Mouse (Mus musculus) CH12.LX (cell line): Measurements from ENCODE around the gene Tmem39b.

Experiments used
- CTCF ChIP-seq, 2 experiments: IDR thresholded peaks in 1 of 2; conservative IDR thresholded peaks in 1 of 2; 2 replicates each; pipeline ENCODE4 v1.5.1; 2011 to 2012; ENCODE audit warnings: low read depth in 2 of 2, low read length in 2 of 2, improper control_type of control experiment in 1 of 2, inconsistent platforms in 1 of 2, mild to moderate bottlenecking in 1 of 2, moderate library complexity in 1 of 2
- E2F4 ChIP-seq: IDR thresholded peaks from 2 replicates; pipeline ENCODE4 v1.6.1; 2011; ENCODE audit warnings: low read depth, low read length, improper control_type of control experiment; ENCODE audit not compliant: insufficient replicate concordance
- ETS1 ChIP-seq: conservative IDR thresholded peaks from 2 replicates; pipeline ENCODE4 v1.6.1; 2012; ENCODE audit warnings: low read depth, mild to moderate bottlenecking, inconsistent platforms, low read length, improper control_type of control experiment, moderate library complexity
- MEF2A ChIP-seq: IDR thresholded peaks from 2 replicates; pipeline ENCODE4 v1.6.1; 2014; ENCODE audit warnings: low read depth, mild to moderate bottlenecking, inconsistent platforms, low read length, improper control_type of control experiment, borderline replicate concordance
- POLR2A ChIP-seq: IDR thresholded peaks from 2 replicates; pipeline ENCODE4 v1.6.1; 2011; ENCODE audit warnings: low read depth, mild to moderate bottlenecking, improper control_type of control experiment, low read length
- USF1 ChIP-seq: IDR thresholded peaks from 2 replicates; pipeline ENCODE4 v1.6.1; 2014; ENCODE audit warnings: low read depth, mild to moderate bottlenecking, inconsistent platforms, low read length, improper control_type of control experiment
- ZC3H11A ChIP-seq: IDR thresholded peaks from 2 replicates; pipeline ENCODE4 v1.6.1; 2012; ENCODE audit warnings: low read depth, mild to moderate bottlenecking, inconsistent platforms, low read length, improper control_type of control experiment

DNA sequence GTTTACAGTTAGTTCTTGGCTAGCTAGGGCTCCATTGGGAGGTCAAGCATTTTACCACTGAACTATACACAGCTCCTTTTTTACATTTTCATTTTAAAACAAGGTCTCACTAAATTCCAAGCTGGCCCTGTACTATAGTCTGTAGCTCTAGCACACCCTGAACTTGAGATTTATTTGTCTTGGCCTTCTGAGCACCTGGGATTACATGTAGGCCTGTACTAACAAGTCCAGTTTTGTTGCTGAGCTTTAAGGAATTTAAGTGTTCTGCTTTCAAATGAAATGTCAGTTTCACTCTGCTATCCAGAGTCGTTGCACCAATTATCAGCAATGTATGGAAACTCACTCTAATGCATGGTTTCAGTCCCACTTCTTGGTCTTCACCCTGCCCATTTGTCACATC is 39.5 kb upstream of the Tmem39b start:
- no peak for TF ChIP-seq ZC3H11A
- no peak for TF ChIP-seq POLR2A
- TF ChIP-seq E2F4: no peak
- TF ChIP-seq CTCF (conservative IDR thresholded peaks at IDR 0.05 in 1 of 2, IDR thresholded peaks at IDR 0.05 in 1 of 2; ENCODE audit: low read depth in 2 of 2, low read length in 2 of 2): no peak
- TF ChIP-seq USF1: no peak
- no peak for TF ChIP-seq ETS1
- no peak for TF ChIP-seq MEF2A
